Mouse (Mus musculus) megakaryocyte, adult 5-6 weeks (primary cell): ENCODE results near the gene Uck1. TPM values are rescaled to one million over a fixed set of nuclear protein-coding genes. Genes with fewer than 3 reads are reported as not detected.
A peak's percentile ranks its signal among the peaks of the same experiment; 100 is the strongest.

Source experiments
- ATAC-seq: 2 replicates; pipeline ENCODE4 v1.8.0; 2016; ENCODE audit warnings: mild to moderate bottlenecking, inconsistent platforms; ENCODE audit not compliant: poor library complexity, severe bottlenecking
- total RNA-seq, 2 experiments: library from RNA; stranded (forward) in 1 of 2; stranded (reverse) in 1 of 2; fragments of 153-499, 151-499 nt in 1 of 2; fragments of 221-1000, 200-1000 nt in 1 of 2; gene quantifications; 2 replicates each; pipeline versions ENCODE4 v1.2.3 to v1.2.4; 2015 to 2017

Gene Uck1
- total RNA-seq, 2 experiments from 2014 or later = 18.7 to 19.6 TPM

DNA sequence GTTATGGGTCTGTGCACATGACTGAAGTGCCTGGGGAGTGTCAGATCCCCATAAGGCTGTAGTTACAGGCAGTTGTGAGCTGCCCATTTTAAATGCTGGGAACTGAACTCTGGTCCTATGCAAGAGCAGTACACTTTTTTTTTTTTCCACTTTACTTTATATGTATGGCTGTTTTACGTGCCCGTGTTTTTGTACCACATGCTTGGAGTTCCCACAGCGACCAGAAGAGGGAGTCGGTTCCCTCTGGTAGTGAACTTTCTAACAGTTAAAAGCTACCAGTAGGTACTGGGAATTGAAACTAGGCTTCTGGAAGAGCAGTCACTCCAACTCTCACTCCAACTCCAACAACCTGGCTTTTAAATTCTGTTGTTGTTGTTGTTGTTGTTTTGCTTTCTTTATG is 676 bp upstream of the Uck1 start:
- ATAC-seq = peak; percentile 53

DNA sequence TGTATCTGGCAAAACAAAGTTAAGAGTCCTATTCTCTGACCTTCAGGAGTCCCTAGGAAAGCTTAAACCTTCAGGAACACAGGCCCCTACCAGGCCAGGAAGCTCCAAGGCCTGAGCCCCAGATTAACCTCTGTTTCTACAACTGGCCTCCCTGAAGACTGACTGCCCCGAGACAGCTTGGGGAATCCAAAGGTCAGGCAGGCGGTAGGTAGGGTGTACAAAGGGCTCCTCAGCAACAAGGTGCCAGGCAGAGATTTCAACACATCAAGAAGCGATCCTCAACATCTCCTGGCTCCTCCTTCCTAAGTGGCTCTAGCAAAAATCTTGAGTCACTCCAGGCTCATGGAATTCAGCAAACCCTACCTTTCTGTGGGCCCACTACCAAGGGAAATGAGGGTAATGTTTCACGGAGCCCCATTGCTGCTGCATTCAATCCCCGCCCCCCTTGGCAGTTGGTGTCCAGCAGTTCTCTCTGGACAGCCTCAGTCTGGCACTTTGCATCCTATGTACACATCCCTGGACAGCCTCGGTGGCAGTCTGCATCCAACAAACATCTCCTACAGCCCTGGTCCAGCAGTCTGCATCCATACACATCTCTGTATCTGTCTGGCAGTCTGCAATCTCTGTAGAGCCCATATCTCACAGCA is 949 bp downstream of the Uck1 start:
- no peak for ATAC-seq

DNA sequence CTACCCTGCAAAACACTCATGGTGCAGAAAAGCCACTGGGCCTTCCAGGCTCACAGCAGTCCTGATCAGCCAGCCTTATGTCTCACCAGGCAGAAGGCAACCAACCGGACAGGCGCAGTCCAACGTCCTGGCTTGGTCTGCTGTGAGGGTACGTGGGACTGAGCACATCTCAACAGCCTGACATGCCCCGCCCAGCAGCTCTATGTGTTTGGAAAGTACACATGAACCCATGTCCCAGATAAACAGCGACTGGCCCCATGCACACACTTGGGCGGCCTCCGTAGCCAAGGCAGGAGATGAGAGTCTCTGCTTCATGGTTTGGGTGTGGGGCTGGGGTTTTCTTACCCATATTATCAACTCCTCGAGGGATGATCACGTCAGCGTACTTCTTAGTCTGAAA is 3.7 kb downstream of the Uck1 start:
- no peak for ATAC-seq

DNA sequence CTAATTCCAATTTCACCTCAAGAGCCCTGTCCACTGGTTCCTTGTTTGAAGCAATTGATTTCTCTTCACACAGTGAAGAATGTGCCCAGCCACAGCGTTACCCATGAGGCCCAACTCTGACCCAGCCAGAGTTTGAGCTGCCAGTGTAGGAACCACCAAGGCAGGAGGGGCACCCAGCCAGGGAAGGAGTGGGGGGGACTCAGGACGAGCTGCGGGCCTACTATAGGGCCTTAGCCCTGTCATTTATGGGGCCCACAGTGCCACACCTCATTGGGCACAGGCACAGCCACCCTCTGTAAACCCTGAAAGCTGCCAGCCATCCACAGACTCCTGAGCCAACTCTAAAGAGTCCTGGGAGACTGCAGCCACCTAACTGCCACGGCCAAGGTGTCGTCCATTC is 5.4 kb downstream of the Uck1 start:
- no peak for ATAC-seq

DNA sequence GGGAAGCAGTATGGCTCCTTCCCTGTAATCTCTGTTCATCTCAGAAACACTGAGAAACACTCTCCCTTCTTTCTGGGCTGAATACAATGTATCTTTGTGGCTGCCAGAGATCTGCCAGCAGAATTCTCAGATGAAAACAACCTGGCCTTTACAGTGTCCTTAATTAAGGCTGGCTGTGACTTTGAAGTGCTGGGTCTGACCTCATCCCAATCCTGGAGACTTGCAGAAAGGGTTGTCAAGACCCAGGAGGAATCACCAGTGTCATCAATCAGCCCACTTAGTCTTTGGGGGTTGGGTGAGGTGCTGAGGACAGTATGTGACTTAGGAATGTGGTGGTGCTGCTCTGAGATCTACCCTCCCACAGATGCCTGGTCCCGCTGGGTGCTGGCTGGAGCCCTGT is 6.6 kb downstream of the Uck1 start:
- no peak for ATAC-seq

DNA sequence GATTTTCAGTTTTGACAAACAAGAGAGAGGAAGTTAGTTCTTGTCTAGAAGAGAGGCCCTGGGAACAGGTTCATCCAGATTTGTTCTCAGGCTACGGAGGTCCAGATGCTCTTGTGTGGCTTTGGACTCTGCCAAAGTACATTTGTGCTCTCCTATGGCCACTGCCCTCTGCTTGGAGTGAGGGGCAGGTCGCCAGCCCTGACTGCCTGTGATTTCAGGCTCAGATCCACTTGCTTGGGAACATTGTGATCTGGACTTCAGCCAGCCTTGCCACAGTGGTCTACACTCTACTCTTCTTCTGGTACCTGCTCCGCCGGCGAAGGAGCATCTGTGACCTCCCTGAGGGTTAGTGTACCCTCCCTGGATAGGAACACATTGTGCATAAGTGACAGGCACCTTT is 7.3 kb downstream of the Uck1 start:
- ATAC-seq = no peak

DNA sequence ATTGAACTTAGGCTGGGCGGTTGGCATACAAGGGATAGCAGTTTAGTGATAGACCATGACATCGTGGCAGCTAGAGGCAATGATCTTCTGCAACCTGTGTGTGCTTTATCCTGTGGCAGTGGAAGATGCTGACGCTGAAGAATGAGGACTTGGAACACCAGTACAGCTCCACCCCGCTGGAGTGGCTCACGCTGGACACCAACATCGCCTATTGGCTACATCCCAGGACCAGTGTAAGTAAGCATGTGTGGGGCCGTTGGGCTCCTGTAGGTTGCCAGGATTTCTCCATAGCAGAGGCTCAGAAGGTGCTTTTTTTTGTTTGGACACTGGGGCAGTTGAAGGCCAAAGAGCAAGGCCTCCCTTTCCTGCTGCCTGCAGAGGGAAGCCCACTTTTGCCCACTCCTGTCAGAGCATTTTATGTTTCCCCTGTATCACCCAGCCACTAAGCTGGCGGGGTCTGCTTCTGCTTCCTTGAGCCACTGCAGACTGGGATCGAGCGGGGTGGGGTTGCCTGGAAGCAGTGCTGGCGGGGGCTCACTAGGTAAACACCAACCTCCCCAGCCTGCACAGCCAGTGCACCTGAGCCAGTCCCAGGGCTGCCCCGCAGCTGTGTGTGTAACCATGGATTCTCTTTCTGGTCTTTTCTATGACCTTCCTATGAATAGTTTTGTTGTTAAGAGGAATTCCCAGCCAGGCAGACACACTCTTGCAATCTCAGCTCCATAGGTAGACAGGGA is 8.0 kb downstream of the Uck1 start:
- no peak for ATAC-seq

DNA sequence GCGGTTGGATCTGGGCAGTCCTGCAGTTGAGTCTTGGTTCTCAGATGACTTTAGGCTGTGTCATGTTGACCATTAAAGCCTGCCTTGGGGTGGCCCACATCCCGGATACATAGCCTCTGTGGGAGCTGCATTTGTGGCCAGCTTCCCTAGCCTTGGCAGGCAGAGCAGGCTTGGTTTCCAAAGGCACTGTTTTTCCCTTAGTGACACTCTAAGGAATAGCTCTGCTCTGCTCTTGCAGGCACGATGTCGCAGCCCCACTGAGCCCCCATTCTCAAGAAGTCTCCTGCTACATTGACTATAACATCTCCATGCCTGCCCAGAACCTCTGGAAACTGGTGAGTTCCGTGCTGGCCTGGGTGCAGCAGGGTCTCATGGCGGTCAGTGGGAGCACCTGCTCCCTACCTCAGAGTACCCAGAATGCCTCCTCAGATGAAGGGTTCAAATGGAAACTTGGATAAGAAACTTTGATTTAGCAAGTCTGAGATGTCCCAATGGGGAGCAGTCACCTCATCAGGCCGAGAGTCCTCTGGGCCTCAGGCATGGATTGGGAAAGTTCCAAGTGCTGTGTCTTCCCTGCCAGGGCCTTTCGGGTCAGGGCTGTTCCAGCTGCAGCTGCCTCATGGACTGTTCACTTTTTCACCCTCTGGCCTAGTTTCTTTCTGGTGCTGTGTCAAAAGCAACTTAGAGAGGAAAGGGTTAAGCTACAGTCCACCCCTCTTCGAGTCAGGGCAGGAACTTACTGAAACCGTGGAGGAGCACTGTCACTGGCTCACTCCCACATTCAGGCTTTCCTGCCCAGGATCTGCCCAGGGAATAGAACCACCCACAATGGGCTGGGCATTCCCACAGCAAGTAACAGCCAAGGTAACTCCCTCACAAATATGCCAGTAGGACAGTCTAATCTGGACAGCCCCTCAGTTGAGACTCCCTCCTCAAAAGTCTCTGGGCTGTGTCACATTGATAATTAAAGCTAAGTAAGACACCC is 11.3 kb downstream of the Uck1 start:
- no peak for ATAC-seq

DNA sequence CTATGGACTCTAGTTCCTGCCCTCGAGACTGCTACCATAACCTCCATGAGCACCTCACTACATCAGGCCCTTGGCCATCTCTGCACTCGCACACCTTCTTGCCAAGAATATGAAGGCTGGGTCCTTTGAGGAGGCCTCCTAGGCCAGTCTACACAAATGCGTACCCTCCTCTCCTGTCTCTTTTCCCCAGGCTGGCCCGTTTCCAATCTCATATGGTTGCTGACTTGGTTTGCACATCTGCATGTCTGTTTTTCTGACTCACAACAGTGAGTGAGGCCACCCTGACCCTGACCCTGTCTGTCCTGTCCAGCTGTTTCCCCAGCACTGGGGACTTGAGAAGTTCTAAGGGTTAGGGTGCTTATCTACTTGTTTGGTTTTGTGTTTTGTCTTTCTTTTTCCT is 13.2 kb downstream of the Uck1 start:
- ATAC-seq = no peak

DNA sequence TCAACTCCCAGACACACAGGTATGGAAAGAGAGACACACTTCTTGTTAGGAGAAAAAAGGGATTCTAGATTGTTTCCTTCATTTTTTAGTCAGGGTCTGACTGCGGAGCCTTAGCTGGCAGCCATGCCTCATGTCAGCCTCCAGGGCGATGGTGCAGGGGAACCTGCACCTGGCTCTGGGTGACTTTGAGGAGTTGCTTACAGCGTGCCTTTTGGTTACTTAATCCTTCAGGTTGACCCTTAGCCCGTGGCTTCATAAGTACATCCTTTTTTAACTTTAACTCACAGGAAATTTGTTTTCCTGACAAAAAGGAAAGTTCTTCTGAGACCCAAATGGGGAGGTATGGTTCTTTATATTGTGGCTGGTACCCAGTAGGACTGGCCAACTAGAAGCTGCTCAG is 17.0 kb downstream of the Uck1 start:
- no peak for ATAC-seq

DNA sequence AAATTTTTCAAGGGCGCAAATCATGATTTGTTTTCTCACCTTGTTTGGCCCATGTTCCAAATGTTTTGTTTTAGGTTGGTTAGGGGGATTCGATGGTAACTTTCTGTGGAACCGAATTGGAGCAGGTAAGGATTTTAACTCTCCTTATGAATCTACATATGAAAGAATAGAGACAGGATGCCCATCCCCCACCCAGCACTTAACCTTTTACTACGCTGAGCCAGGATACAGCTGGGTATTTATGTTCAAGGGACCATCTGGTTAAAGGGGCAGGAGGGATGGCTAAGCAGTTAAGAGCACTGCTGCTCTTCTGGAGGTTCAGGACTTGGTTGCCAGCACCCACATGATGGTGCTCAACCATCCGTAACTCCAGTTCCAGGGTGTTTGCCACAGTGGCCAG is 19.4 kb downstream of the Uck1 start:
- ATAC-seq = no peak

DNA sequence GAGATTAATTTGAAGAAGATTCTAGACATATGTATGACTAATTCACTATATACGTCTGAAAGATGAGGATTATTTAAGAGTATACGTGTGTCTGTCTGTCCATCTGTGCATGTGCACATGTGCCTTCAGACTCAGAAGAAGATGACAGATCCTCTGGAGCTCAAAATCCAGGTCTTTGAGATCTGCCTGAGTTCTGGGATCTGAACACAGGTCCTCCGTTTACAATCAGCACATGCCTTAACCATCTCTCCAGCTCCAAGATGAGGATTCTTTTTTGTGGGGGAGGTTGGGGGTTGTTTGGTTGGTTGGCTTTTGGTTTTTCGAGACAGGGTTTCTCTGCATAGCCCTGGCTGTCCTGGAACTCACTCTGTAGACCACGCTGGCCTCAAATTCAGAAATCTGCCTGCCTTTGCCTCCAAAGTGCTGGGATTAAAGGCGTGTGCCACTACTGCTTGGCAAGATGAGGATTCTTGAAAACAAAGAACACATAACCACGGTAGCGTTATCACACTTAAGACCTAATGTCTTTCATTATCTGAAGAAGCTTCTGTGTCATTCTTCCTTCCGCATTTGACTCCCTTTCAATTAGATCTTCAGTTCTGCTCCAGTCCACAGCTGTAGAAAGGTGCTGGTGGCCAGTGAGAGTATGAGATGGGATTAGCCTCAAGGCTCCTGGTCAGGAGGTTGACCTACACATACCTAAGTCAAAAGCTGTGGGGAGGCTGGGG is 21.1 kb downstream of the Uck1 start:
- ATAC-seq = no peak

DNA sequence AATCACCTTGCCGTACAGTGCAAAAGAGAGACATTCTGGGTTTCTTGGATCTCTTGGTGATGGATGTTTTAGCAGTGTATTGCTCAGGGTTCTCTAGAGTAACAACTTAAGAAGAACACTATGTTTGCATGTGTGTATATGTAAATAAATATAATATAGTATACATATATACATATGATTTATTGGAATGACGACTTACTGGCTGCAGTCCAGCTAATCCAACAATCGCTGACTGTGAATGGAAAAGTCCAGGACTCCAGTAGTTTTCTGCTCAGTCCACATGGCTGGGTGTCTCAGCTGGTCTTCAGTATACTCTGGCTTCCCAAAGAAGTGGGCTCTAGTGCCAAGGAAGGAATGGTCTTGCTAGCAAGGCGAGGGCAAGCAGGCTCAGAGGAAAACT is 22.4 kb downstream of the Uck1 start:
- ATAC-seq = no peak

DNA sequence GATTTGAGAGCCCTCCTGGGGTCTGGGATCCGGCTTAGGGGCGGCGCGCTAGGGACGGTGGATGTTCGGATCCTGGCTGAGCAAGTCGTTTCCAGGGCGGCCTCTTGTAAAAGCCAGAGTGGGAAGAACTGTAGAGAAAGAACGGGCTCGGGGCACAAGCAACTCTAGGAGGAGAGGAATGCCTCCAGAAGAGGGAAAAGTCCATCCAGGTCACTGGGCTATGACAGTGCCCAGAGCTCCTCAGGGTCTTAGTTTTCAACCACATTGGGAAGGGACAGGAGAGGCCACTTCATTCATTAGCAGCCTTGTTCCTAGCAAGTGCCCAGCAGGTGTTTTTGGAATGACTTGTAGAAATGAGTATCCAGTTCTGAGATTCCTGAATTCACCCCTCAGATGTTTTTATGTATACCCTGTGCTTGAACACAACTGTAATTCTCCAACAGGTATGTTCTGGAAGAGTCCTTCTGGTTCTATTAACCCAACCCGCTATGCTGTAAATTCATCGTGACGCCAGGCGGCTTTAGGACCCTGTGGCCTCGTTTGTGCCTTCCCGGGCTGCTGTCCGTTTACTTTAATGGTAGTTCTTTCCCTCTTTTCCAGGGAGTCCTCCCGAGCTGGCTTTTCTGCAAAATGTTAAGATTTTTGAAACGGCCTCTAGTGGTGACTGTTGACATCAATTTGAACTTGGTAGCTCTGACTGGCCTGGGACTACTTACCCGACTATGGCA is 23.0 kb downstream of the Uck1 start:
- ATAC-seq = peak; percentile 37

DNA sequence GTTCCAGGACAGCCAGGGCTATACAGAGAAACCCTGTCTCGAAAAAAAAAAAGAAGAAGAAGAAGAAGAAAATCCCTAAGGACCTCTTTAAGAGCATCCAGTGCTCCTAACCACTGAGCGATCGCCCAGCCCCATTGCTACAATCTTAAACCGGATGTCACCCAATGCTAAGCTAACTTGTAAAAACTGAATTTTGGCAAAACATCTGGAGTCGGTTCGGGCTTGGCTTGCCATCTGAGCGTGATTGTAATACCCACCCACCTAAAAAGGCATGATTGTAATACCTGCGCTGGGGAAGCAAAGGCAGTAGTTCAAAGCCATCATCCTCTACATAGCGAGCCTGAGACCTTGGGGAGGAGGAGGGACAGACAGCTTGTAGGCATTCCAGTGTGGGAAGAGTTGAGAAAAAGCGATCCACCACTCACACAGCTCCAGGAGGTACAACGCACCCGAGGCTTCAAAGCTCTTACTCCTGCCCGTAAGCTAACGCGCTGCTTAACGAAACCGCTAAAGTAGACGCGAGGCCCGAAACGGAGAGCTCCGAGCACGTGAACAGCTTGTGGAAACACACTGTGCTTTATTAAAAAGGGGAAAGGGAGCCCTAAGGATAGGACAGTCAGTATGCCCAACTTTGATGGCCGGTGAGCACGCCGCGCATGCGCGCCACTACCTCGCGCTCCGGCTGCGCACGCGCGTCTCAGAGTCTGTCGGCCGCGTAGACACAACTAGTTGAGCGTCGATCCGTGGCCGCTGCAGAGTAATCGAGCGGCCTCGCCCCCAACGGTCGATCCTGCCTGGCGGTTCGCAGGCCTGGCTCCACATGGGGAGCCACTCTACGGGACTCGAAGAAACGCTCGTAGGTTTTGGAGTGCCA is 23.8 kb downstream of the Uck1 start, which contains the start of gene Pomt1:
Gene Pomt1, plus strand, starts transcription at position 705 of the 874 bp plus-strand sequence.
- peak; percentile 95 for ATAC-seq

DNA sequence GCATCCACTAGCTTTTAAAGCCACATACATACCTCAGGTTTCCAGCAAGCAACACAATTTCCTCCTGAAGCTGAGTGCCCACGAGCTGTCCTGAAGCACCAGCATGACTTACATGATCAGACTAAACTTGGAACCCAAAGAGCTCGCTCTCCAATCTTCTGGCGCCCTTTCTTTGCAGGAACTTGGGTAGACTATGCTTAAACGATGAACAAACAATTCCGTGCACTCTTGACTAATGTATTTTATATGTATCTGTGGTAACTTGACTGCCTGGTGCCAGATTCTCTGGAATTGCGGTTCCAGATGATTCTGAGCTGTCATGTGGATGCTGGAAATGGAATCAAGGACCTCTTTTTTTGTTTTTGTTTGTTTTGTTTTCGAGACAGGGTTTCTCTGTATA is 24.5 kb downstream of the Uck1 start:
- ATAC-seq = no peak

DNA sequence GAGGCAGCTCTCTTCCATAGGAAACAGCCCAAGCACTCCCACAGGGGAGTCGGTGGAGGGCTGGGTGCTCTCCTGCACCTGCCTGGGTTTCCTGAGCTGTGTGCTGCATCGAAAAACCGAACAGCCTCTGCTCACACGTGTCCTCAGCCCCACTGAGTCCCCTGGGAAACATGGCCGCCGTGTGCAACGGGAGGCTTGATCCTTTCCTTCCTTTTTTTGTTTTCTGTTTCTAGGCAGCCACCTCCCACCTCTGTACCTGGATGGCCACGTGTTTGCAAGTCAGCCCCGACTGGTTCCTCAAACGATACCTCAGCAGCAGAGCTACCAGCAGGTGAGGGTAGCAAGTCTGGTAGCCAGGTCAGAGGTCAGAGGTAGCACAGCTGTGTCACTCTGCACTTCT is 37.9 kb downstream of the Uck1 start:
- no peak for ATAC-seq

DNA sequence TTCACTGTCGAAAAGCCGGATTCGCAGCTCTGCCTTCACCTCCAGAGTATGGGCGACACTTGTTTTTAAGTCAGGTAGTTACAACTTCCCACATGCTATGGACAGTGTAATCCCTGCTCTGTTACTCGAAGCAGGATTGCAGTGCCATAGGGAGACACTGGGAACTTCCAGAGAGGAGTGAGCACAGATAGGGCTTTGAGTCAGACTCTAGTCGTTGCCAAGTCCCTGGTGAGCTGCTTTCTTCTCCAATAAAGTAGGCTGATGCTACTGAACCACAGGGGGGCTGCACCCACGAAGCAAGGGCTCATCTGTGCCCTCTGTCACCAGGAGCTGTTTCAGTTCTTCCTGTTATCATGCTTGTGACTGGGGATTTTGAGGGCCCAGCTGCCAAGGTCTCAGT is 38.4 kb downstream of the Uck1 start:
- ATAC-seq = no peak

DNA sequence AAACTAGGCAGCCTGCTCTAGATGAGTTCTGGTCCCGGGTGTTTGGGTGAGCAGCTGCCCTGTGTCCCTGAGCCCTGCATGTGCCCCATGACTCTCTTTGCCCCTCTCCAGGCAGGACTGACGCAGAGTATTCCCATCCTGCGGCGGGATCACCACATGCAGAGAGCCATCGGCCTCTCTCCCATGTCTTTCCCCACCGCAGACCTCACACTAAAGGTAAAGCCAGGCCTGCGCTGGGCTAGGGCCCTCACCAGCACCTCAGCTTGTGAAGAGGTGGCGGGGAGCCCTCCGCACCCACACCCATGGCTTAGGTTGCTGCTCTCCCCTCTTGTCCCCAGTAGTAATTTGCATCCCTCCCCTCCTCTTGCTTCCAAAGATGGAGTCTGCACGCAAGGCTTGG is 39.0 kb downstream of the Uck1 start:
- no peak for ATAC-seq
